Mouse (Mus musculus) MEL-GATA-1-ER (cell line): ENCODE data around the gene Adam8.

Experiments used
- DNase-seq: peaks from one replicate; pipeline ENCODE4 v3.0.0-alpha.2; 2012; ENCODE audit warnings: low read depth; ENCODE audit errors: extremely low read depth

Adam8 gene

DNA sequence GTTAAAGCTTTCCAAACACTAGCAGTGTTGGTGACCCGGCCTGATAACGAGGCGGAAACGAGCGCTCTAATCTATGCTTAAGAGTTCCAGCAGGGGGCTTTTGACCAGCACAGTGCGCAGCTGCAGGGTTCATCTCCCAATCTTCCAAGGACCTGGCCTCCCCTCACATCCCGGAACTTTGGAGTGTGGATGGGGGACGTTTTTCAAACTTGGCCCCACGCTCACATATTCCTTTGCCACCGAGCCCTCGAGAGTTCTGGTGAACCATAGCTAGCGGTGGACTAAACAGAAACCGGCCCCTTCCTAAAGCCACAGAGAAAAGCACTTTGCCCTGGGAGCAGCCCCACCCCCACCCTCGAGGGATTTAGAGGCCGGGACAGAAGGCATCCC is 42.5 kb downstream of the Adam8 start:
- peak; percentile 46 for DNase-seq

GRCm38 (mm10) chr7:139946032-139946431 is 46.3 kb downstream of the Adam8 start:
- no peak for DNase-seq

DNA sequence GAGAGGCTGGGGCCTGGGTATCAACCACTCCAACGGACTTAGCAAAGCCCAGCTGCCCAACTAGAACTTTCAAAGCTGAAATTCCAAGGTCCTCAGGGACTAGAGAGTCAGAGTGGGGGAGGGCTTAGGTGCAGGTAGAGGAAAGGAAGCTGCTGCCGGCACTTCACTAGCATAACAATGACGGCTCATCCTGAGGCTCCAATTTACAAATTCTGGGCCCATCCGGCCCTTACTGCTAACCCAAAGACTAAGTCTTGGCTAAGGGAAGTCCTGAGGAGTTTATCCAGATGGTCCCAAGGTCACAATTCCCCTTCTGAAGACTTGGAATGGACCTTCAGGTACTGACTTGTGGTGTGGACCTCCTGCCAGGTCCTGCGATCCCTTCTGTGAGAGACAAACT is 46.8 kb downstream of the Adam8 start:
- DNase-seq: no peak

GRCm38 (mm10) chr7:139944291-139945240 is 47.8 kb downstream of the Adam8 start:
- DNase-seq: no peak

DNA sequence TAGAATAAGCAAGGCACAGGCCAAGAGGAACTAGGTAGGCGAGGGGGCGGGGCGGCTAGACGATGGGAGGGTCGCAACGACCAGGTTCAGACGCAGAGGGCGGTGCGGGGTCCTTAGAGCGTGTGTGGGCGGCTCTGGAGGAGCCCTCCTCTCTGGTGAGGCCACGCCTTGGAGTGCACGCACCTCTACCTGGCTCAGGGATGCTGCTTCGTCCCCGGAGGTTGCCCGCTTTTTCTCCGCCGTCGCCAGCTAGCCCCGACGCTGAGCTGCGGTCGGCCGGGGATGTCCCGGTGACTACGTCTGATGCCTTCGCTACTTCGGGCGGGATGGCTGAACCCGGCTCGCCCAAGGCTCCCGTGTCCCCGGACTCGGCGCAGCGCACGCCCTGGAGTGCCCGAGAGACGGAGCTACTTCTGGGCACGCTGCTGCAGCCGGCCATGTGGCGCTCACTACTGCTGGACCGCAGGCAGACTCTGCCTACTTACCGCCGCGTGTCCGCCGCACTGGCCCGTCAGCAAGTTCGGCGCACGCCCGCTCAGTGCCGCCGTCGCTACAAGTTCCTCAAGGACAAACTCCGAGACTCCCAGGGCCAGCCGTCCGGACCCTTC is 48.6 kb downstream of the Adam8 start, which contains the start of gene Utf1:
Gene Utf1 (plus strand): TSS at position 116 of the 608 bp plus-strand sequence.
- DNase-seq: no peak

GRCm38 (mm10) chr7:139940476-139941209 is 51.7 kb downstream of the Adam8 start:
- DNase-seq: no peak

DNA sequence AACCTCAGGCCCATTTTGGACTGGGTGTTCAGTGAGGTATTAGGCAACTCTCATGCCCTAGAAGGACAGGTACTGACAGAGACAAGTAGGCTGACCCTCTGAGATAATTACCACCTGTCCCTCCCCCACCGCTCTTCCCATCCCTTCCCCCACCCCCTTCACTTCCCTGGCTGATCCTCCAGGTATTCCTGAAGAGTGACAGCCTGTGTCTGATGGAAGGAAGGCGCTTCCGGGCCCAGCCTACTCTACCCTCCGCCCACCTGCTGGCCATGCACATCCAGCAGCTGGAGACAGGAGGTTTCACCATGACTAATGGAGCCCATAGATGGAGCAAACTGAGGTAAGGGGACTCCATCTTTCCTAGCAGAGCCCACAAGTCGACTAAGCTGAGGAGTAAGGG is 54.6 kb downstream of the Adam8 start:
- no peak for DNase-seq

DNA sequence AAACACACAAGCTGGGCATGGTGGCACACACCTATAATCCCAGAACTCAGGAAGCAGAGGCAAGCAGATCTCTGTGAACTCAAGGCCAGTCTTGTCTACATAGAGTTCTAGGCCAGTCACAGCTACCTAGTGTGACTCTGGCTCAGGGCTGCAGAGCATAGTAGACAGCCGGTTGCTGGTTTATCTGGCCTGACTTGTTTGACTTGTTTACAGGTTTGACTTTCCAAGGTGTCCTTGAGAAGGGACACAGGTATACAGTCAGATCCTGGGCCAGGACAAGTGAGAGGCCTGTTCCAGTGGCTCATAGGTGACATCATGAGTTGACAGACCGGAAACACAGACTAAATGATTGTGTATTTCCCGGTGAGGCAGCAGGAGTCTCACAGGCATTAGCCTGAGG is 55.2 kb downstream of the Adam8 start:
- DNase-seq: no peak

DNA sequence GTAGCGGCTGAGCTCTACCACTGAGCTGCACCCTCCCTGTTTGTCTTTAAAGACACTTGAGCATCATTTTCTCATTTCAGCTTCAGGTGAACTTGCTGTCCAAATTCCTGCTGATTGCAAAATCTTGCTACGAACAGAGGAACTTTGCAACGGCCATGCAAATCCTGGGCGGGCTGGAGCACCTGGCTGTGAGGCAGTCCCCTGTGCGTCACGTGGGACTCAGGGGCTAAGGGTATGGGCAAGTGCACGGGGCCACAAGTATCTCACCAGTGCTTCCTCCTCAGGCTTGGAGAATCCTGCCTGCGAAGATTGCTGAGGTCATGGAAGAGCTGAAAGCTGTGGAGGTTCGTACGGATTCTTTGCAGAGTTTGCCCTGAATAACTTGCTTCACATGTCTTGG is 55.7 kb downstream of the Adam8 start:
- no peak for DNase-seq

- DNase-seq: no peak
Measured at GRCm38 (mm10) chr7:139930732-139931131, 61.6 kb downstream of the Adam8 start.
